Mouse (Mus musculus): ENCODE measurements around the gene 4930516K23Rik.

The 4930516K23Rik gene

DNA sequence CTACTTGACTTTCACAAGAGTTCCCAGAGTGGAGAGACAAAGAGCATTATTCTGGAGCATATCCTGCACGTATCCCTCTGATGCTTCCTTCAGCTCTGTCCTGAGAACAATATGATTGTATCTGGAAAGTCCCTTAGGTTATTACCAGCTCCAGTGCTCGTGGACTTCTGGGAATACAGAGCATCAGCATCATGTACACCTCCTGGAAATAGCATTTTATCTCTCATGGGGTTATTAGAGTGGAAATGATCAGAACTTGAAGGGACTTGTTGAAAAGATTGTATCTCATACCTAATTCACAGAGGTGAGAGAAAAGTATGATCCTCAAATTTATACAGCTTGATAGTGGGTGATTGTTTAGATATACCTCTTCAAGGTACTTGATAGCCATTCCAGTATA, at the start of gene 4930516K23Rik:
Gene 4930516K23Rik (minus strand): TSS at position 101 of the 400 bp plus-strand sequence.
- no peak for DNase-seq (ENCODE audit: low spot score in 2 of 2)

DNA sequence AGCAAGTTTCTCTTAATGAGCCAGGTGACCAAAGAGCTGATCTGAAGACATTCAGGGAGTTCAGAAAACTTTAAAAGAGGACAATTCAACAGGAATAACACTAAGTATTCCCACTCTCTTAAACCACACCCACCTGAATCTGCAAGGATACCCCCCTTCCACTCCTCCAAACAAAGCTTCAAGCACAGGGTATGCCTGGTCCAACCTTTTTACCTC, 43.4 kb upstream of the 4930516K23Rik start, which contains the start of gene Olfr646:
Gene Olfr646 (plus strand): TSS at position 117 of the 216 bp plus-strand sequence.
- no peak for DNase-seq (ENCODE audit: low spot score in 2 of 2)

GRCm38 (mm10) chr7:104103913-104104756, 42.9 kb upstream of the 4930516K23Rik start:
- DNase-seq (ENCODE audit: low spot score in 2 of 2), result no peak

- no peak for DNase-seq (ENCODE audit: low spot score in 2 of 2)
Measured at GRCm38 (mm10) chr7:104085365-104085764, 24.1 kb upstream of the 4930516K23Rik start, which contains the start of gene Olfr645. Gene Olfr645, minus strand, starts transcription at chr7:104085465.

- DNase-seq (ENCODE audit: low spot score in 2 of 2), result no peak
Measured at GRCm38 (mm10) chr7:104071769-104072168, 10.5 kb upstream of the 4930516K23Rik start, which contains the start of gene Olfr644. Gene Olfr644, minus strand, starts transcription at chr7:104071869.

DNA sequence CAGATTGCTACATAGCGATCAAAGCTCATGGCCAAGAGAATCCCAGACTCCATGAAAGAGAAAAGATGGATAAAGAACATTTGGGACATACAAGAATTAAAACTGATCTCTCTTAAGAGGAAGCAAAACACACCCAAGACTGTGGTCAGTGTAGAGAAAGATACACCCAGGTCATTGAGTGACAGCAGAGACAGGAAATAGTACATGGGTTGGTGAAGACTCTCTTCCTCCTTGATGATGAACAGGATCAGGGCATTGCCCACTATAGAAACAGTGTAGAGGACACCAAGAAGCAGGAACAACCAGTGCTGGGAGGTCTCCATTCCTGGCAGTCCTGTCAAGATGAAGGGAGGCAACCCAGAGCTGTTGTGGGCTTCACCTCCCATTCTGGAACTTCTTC, 2.0 kb downstream of the 4930516K23Rik start:
- no peak for DNase-seq (ENCODE audit: low spot score in 2 of 2)

DNA sequence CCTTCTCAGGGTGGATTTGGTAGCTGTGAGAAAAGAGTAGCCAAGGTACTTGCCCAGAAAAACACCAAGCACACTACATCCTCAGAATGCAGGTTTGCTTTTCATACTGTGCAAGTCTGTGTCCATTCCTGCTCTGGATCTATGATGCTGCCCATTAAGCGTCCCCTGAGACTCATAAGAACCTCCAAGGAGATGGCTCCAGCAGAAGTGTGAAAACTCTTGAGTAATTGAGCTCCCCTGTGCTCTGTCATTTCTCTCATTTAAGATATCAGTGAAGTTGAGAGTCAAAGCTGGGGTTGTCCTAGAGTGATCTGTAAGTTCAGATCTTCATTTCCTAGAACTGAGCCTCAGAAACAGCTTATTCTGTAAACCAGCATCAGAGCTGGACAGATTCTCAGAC, 8.7 kb downstream of the 4930516K23Rik start, which contains the start of gene Olfr642:
Gene Olfr642 (minus strand): TSS at position 101 of the 400 bp plus-strand sequence.
- no peak for DNase-seq (ENCODE audit: low spot score in 2 of 2)

GRCm38 (mm10) chr7:104050745-104051144, 10.5 kb downstream of the 4930516K23Rik start:
- no peak for DNase-seq (ENCODE audit: low spot score in 2 of 2)

DNA sequence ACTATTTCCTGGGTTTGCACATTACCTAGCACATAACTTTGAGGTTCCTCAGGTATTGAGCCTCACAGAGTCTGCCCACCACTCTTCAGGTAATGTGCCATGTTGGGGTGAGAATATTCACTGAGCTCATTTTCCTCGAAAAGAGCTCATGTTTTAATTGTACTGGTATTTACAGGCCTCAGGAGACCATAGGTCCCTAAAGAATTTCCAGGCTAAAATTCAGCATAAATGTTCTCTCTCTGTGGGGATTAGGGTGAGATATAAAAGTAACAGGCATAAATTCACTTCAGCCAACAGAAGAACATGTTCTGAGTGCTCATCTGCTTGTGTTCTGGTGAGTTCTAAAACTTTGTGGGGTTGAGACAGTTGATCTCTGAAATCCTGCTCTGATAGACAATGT, 26.1 kb downstream of the 4930516K23Rik start, which contains the start of gene Olfr641:
Gene Olfr641 (plus strand): TSS at position 301 of the 400 bp plus-strand sequence.
- no peak for DNase-seq (ENCODE audit: low spot score in 2 of 2)

- no peak for DNase-seq (ENCODE audit: low spot score in 2 of 2)
Measured at GRCm38 (mm10) chr7:104026978-104027377, 34.3 kb downstream of the 4930516K23Rik start.

- DNase-seq (ENCODE audit: low spot score in 2 of 2), result no peak
Measured at GRCm38 (mm10) chr7:104025473-104025872, 35.8 kb downstream of the 4930516K23Rik start, which contains the start of gene Olfr640. Gene Olfr640, minus strand, starts transcription at chr7:104025573.

DNA sequence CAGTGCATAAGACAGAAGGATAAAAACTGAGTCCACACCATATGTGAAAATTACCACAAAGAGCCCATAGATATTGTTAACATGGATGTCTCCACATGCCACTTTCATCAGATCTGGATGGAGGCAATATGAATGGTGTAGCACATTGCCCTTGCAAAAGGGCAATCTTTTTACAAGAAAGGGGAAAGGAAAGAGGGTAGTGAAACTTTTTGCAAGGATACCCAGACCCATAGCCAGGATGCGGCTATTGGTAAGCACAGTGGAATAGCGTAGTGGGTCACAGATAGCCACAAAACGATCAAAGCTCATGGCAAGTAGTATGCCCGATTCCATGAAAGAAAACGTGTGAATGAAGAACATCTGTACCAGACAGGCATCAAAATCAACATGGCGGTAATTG, 39.6 kb downstream of the 4930516K23Rik start:
- no peak for DNase-seq (ENCODE audit: low spot score in 2 of 2)

DNA sequence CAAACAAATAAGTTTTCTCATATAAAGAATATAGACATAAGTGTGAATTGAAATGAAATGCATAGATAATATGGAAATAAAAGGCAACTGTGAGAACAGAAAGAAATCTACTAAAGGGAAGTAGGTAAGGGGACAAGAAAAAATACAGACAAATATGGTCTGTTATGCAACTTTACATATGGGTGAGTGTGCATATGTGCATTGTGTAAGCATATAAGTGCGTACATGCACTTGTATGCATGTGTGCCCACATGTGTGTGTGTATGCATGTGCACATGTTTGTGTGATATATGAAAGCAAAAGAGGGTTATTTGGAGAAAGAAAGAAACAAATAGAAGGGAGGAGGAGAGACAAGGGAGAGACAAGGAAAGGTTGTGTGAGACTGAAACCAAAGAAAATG, 42.3 kb downstream of the 4930516K23Rik start:
- DNase-seq (ENCODE audit: low spot score in 2 of 2), result no peak

GRCm38 (mm10) chr7:104017203-104017602, 44.0 kb downstream of the 4930516K23Rik start, which contains the start of gene Olfr639:
Gene Olfr639, minus strand, starts transcription at chr7:104017303.
- no peak for DNase-seq (ENCODE audit: low spot score in 2 of 2)
